Mouse (Mus musculus) gastrocnemius, adult 2 months (tissue): ENCODE results near the gene Bloc1s3. TPM values are rescaled to one million over a fixed set of nuclear protein-coding genes. Genes with fewer than 3 reads are reported as not detected.

Source experiments
- DNase-seq: peaks from one replicate; pipeline ENCODE4 v3.0.0; 2022
- H3K27ac ChIP-seq: fragments of 200-600 bp; 2 replicates; pipeline ENCODE4 v1.8.1; 2022; ENCODE audit warnings: mild to moderate bottlenecking
- H3K4me3 ChIP-seq: fragments of 200-600 bp; 2 replicates; pipeline ENCODE4 v1.8.1; 2022; ENCODE audit warnings: mild to moderate bottlenecking, moderate library complexity
- CTCF ChIP-seq: fragments of 200-600 bp; IDR thresholded peaks from 2 replicates; pipeline ENCODE4 v1.8.1; 2022; ENCODE audit warnings: antibody characterized with exemption, mild to moderate bottlenecking, moderate library complexity
- intact Hi-C: fragments of 180-260 bp; cut with DNase I; formaldehyde crosslinking; loops from one replicate; pipeline ENCODE4 v1.15.1; 2025
- total RNA-seq, 2 experiments: library from RNA; stranded (reverse); gene quantifications; 2 replicates each; pipeline ENCODE4 v1.2.3; 2021

Bloc1s3 gene
- total RNA-seq, 2 experiments from 2014 or later = 1.7 to 2.1 TPM

DNA sequence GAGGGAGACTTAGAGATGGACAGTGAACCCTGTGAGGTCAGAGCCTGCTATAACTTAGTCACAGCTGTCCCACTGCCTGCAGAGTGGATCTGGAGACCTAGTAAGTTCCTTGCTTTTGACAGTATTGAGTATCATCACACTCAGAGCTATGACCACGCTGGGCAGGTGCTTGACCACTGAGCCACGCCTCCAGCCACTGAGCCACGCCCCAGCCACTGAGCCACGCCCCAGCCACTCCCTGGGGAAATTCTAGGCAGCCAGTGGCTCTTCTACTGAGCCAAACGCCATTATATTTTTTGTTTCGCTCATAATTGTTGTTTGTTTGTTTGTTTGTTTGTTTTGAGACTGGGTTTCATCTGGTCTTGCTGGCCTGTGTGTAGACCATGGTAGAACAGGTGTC lies 40.5 kb downstream of the Bloc1s3 start:
- no peak overlapping the region for H3K27ac ChIP-seq
- intact Hi-C loops = no loop called here
- no peak for DNase-seq
- TF ChIP-seq CTCF = no peak
- no peak overlapping the region for H3K4me3 ChIP-seq

GRCm38 (mm10) chr7:19466602-19467145 lies 41.5 kb downstream of the Bloc1s3 start:
- no peak for TF ChIP-seq CTCF
- no peak for DNase-seq

GRCm38 (mm10) chr7:19464367-19465307 lies 43.5 kb downstream of the Bloc1s3 start:
- H3K27ac ChIP-seq = no peak overlapping the region
- DNase-seq = no peak
- TF ChIP-seq CTCF = no peak
- peak overlapping the region; percentile 29 for H3K4me3 ChIP-seq
- intact Hi-C loops = loop anchor here (5.0 kb wide), 1 partner anchor 43 kb away; the partner anchor contains the start of genes Bloc1s3 and Trappc6a

More at GRCm38 (mm10) chr7:19466602-19467145, 41.5 kb downstream of the Bloc1s3 start:
- H3K4me3 ChIP-seq = no peak overlapping the region
- H3K27ac ChIP-seq = no peak overlapping the region
- intact Hi-C loops = no loop called here

- no peak for TF ChIP-seq CTCF
- Histone ChIP-seq H3K4me3 (peak within 1 kb of the TSS; percentile 39), H3K27ac (no peak within 1 kb of the TSS)
- intact Hi-C loops = loop anchor here (5.0 kb wide), 1 partner anchor 44 kb away; the partner anchor contains the start of genes Bloc1s3 and Trappc6a
- no peak for DNase-seq
These were observed 45.2 kb downstream of the Bloc1s3 start, which contains the start of gene Exoc3l2 for GRCm38 (mm10) chr7:19462884-19463381. TSS of gene Exoc3l2 (plus strand) at chr7:19463331.

DNA sequence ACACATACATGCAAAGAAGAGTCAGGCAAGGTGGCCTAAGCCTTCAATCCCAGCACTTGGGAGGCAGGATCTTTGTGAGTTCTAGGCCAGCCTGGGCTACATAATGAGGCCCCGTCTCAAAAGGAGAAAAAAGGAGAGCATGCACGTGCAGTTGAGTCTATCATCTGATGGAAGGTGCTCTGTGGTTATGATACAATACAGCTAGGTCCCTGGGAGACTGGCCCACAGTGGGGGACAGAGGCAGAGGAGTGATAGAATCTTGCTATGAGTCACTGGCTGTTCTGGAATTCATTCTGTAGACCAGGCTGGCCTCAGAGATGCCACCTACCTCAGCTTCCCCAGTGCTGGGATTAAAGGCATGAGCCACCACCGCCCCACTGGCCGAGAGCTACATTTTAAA lies 45.7 kb downstream of the Bloc1s3 start:
- TF ChIP-seq CTCF = no peak
- intact Hi-C loops = loop anchor here (5.0 kb wide), 1 partner anchor 45 kb away; the partner anchor contains the start of genes Bloc1s3 and Trappc6a
- H3K27ac ChIP-seq = no peak overlapping the region
- H3K4me3 ChIP-seq = no peak overlapping the region
- DNase-seq = no peak

DNA sequence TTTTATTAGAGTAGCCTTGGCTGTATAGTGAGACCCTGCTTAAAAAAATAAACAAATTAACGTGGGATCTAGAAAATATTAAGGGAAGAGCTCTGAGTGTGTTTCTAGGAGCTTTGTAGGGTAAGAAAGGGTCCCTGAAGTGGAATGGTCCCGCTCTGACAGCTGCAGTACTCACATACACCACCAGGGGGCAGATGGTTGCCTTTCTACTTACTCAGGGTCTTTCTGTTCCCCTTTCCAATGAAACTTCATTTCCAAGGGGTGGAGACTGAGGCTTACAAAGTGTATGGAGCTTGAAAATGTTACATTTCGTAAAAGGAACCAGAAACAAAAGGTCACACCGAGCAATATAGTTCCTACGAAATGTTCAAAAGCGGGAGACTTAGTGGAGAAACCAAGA lies 46.7 kb downstream of the Bloc1s3 start:
- Histone ChIP-seq H3K4me3 (peak overlapping the region; percentile 60), H3K27ac (no peak overlapping the region)
- peak; percentile 75 for DNase-seq
- intact Hi-C loops = loop anchor here (5.0 kb wide), 1 partner anchor 46 kb away; the partner anchor contains the start of genes Bloc1s3 and Trappc6a
- peak; percentile 99 for TF ChIP-seq CTCF

DNA sequence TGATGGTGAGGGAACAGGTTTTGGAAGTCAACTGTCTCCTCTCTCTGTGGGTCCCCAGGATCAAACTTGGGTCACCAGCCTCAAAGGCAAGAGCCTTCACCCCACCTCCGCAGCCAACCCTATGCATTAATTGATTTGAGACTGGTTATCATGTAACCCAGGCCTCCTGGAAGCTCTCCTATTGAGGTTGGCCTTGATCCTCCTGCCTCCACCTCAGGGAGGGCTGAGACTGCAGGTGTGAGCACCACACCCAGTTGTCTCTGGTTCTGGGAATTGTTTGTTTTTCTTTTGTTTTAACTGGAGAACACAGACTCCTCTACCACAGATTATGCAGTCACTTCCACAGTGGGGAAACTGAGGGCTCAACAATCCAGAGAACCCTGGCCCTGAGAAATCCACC lies 47.7 kb downstream of the Bloc1s3 start:
- Histone ChIP-seq H3K4me3 (no peak overlapping the region), H3K27ac (no peak overlapping the region)
- no peak for TF ChIP-seq CTCF
- DNase-seq = no peak
- intact Hi-C loops = loop anchor here (5.0 kb wide), 1 partner anchor 47 kb away; the partner anchor contains the start of genes Bloc1s3 and Trappc6a

- peak overlapping the region; percentile 90 for H3K27ac ChIP-seq
- TF ChIP-seq CTCF = no peak
- peak overlapping the region; percentile 97 for H3K4me3 ChIP-seq
- intact Hi-C loops = loop anchor here (5.0 kb wide), 2 partner anchors 52 to 113 kb away; no protein-coding TSS in a partner anchor
- no peak for DNase-seq
These were observed 48.9 kb downstream of the Bloc1s3 start for GRCm38 (mm10) chr7:19459144-19459870.

- peak; percentile 87 for DNase-seq
- H3K27ac ChIP-seq = peak within 1 kb of the TSS; percentile 90
- intact Hi-C loops = loop anchor here (5.0 kb wide), 2 partner anchors 51 to 114 kb away; no protein-coding TSS in a partner anchor
- no peak for TF ChIP-seq CTCF
- H3K4me3 ChIP-seq = peak within 1 kb of the TSS; percentile 97
These were observed 49.5 kb downstream of the Bloc1s3 start, which contains the start of gene Mark4 for GRCm38 (mm10) chr7:19458591-19459111. TSS of gene Mark4 (minus strand) at chr7:19458821.

GRCm38 (mm10) chr7:19458072-19458486 lies 50.1 kb downstream of the Bloc1s3 start:
- peak; percentile 40 for TF ChIP-seq CTCF
- peak overlapping the region; percentile 97 for H3K4me3 ChIP-seq
- H3K27ac ChIP-seq = peak overlapping the region; percentile 90
- no peak for DNase-seq
- intact Hi-C loops = loop anchor here (5.0 kb wide), 2 partner anchors 51 to 114 kb away; no protein-coding TSS in a partner anchor

DNA sequence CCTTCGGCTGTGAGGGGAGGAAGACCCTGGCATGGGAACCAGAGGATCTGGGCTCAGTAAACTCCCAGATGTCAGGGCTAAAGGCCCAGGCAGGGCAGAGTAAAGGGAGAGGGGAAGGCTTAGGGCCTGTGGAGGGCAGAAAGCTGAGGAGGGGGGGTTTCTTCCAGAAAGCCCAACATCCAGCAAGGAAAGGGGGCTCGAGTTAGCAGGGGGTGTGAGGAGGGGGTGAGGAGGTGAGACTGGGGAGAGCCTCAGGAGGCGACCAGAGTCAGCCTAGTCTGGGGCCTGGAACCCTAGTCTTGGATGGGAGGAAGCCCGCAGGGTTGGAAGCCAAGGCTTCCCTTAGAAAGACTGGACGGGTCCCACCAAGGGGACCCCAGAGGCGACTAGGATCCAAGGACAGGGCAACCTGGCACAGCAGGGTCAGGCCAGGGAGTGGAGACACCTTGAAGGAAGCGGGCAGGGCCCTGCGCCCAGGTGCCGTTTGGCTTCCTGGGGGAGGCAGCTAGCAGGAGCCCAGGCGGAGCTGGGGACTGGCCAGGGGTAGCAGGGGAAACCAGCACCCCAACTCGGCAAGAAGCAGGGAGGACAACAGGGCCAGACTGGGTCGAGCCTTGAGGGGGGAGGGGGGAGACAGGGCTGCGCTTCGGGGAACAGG lies 50.6 kb downstream of the Bloc1s3 start:
- intact Hi-C loops = loop anchor here (5.0 kb wide), 2 partner anchors 50 to 115 kb away; no protein-coding TSS in a partner anchor
- peak overlapping the region; percentile 97 for H3K4me3 ChIP-seq
- TF ChIP-seq CTCF = no peak
- peak; percentile 67 for DNase-seq
- H3K27ac ChIP-seq = peak overlapping the region; percentile 90
